In genomic region chr2:139069276-139069961, GRCm38 (mm10) we compare ENCODE assay signal across 19 mouse cellular contexts.
"Had no signal": no experiment of that assay in that cellular context is flagged by ENCODE, and none has a peak within 500 bp of the region (broad histone marks: within the 10 kb centered on the region; RNA-seq: fewer than 3 reads in every experiment).

No protein-coding gene starts in this region.

- H3K27me3 ChIP-seq: liver, embryonic 12.5 days; midbrain, embryonic 12.5 days; neural tube, embryonic 13.5 days; neural tube, embryonic 15.5 days had no signal

- H3K9ac ChIP-seq: liver, embryonic 12.5 days; liver, embryonic 14.5 days; midbrain, embryonic 12.5 days; neural tube, embryonic 13.5 days; neural tube, embryonic 15.5 days had no signal

- H3K4me1 ChIP-seq: liver, embryonic 12.5 days; midbrain, embryonic 10.5 days; midbrain, embryonic 12.5 days; neural tube, embryonic 13.5 days; neural tube, embryonic 15.5 days had no signal

- H3K36me3 ChIP-seq: liver, embryonic 12.5 days; midbrain, embryonic 10.5 days; midbrain, embryonic 12.5 days; neural tube, embryonic 13.5 days; neural tube, embryonic 15.5 days had no signal

- ATAC-seq: liver, embryonic 12.5 days; midbrain, embryonic 16.5 days had no signal

- H3K9me3 ChIP-seq: liver, embryonic 12.5 days; midbrain, embryonic 10.5 days; midbrain, embryonic 12.5 days; neural tube, embryonic 13.5 days; neural tube, embryonic 15.5 days had no signal

- H3K27ac ChIP-seq: liver, embryonic 12.5 days; liver, embryonic 14.5 days; midbrain, embryonic 10.5 days; midbrain, embryonic 12.5 days; neural tube, embryonic 13.5 days; neural tube, embryonic 15.5 days had no signal

- DNase-seq: lung, adult 18-20 months; lung, postnatal 10 days; midbrain, embryonic 14.5 days; retina, postnatal 1 day; right cerebral cortex, adult 18-20 months; right cerebral cortex, postnatal 25 days; right cerebral cortex, postnatal 4 days; spleen, adult 18-20 months; thymus, adult 2 months; thymus, postnatal 25 days; thymus, postnatal 4 days had no signal

- H3K4me2 ChIP-seq: liver, embryonic 12.5 days; midbrain, embryonic 12.5 days; neural tube, embryonic 13.5 days; neural tube, embryonic 15.5 days had no signal

- H3K4me3 ChIP-seq: liver, embryonic 12.5 days; midbrain, embryonic 10.5 days; midbrain, embryonic 12.5 days; myocyte; neural tube, embryonic 13.5 days; neural tube, embryonic 15.5 days had no signal
